Mouse (Mus musculus) T-helper 1 cell (primary cell): ENCODE data around the gene Nxpe5.

Experiments
- in situ Hi-C: fragments of 300-600 bp; cut with MboI, MseI; formaldehyde crosslinking; loops from one replicate; pipeline ENCODE4 v1.15.1; 2025; ENCODE audit warnings: high pct_unique_total_duplicates

Nxpe5 gene

DNA sequence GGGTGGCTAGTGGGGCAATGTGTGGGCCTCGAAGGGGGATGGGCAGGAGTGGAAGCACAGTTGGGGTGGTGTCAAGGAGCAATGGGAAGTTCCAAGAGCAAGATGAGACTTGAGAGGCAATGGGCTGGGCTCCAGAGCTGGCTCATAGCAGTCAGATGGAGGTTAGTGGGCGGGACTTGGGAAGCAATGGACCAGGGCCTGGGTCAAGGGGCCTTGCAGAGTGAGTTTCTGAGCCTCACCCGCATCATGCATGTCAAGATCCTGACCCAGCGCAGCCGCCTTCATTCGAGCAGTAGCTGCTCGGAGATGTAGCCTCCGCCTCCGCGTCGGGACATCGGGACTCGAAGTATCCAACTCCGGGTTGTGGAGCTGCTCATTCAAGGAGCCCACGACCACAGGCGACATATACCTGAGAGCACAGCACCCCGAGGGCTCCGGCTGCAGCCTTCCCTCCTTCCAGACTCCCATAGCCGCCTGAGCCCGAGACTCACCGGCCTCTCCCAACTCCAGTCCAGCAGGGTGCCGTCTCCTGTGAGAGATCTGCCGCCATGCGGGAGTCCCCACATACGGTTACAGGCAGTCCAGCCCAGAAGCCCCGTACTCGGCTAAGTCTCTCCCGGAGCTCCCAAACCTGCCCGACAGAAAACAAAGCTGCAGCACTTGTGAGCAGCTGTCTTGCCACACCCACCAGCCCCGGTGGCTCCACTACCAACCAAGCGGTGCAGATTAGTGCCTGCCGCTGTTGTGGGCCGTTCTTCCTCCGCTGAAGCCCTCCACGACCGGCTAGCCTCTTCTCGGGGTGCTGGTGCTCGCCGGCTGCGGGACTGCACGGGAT is 49.7 kb downstream of the Nxpe5 start:
- in situ Hi-C loops, result loop anchor here (5.0 to 10.0 kb wide), 2 partner anchors 83 to 349 kb away; partner anchors contain the start of genes A430033K04Rik and Mblac1

GRCm38 (mm10) chr5:138277994-138278393 is 52.3 kb downstream of the Nxpe5 start:
- in situ Hi-C loops, result loop anchor here (5.0 to 10.0 kb wide), 2 partner anchors 86 to 347 kb away; partner anchors contain the start of genes A430033K04Rik and Mblac1

GRCm38 (mm10) chr5:138279585-138280424 is 54.1 kb downstream of the Nxpe5 start, which contains the start of the genes Gm43720, Gpc2 and Stag3:
Gm43720 (minus strand) TSS chr5:138279958.
Gpc2 (minus strand) TSS chr5:138280005.
Stag3 (plus strand) TSS chr5:138280240.
- in situ Hi-C loops, result loop anchor here (5.0 to 10.0 kb wide), 2 partner anchors 88 to 345 kb away; partner anchors contain the start of genes A430033K04Rik and Mblac1

- in situ Hi-C loops, result no loop called here
These were observed 54.7 kb downstream of the Nxpe5 start for GRCm38 (mm10) chr5:138280425-138280768.

DNA sequence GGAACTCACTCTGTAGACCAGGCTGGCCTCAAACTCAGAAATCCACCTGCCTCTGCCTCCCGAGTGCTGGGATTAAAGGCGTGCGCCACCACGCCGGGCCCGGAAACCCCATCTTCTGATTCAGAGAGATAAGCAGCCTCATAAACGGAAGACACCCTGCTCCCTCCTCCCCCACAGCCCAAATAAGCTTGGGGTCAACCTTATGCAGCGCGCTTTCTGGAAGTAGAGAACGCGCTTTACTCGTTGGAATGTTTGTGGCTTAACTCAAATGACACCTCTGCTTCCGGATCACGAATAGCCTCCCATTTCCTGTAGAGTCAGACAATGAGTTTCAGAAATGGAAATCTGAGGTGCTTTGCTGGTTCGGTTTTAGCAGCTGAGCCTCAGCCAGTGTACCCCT is 55.1 kb downstream of the Nxpe5 start:
- in situ Hi-C loops, result no loop called here

- in situ Hi-C loops, result no loop called here
These were observed 56.1 kb downstream of the Nxpe5 start for GRCm38 (mm10) chr5:138281798-138282197.

- in situ Hi-C loops, result no loop called here
These were observed 57.8 kb downstream of the Nxpe5 start for GRCm38 (mm10) chr5:138283540-138283939.

GRCm38 (mm10) chr5:138287861-138288260 is 62.2 kb downstream of the Nxpe5 start:
- in situ Hi-C loops, result no loop called here

DNA sequence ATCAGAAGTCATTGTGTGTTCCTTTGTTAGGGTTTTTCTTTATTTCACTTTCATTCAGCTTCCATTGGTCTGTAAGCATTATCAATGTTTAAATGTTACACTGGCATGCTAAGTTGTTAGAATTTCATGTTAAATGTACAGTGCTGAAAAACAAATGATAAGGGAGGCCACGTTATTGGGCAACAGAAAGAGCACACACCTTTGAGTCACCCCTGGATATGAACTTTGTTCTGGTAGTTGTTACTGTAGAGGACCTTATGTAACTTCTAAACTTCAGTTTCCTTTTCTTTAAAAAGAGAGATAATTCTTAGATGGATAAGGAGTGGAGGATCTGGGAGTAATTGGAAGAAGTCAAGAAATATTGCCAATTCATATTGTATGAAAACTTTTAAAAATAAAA is 65.9 kb downstream of the Nxpe5 start:
- in situ Hi-C loops, result no loop called here

DNA sequence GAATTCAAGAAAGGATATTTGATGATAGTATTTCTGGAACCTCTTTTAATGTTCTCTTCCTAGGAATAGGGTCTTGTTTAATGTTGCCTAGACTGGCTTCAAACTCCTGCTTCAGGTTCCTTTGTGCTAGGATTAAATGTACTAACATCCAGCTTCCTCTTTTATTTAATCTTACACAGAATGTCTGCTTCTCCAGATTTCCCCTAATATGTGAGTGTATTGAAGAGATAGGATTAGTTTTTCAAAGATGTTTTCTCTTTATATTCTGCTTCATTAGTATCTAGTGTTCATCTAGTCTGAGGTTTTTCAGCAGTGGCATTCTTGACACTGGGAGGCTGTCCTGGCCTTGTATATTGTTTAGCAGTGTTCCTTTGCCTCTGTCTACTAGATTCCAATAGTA is 68.5 kb downstream of the Nxpe5 start:
- in situ Hi-C loops, result no loop called here

DNA sequence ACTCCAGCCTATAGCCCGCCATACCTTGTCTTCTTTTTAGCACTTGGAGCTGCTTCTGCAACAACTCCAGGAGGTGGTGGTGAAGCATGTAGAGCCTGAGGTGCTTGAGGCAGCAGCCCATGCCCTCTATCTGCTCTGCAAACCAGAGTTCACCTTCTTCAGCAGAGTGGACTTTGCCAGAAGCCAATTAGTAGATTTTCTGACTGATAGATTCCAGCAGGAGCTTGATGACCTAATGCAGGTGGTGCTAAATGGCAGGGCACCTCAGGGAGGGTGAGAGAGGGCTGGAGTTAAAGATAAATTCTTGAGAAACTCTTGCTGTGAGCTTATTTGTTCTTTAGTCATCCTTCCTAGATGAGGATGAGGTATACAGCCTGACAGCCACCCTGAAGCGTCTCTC is 73.9 kb downstream of the Nxpe5 start:
- in situ Hi-C loops, result no loop called here
